Mouse (Mus musculus): Measurements from ENCODE around the gene Tmem150a. TPM values are rescaled to one million over a fixed set of nuclear protein-coding genes. Genes with fewer than 3 reads are reported as not detected.

Gene Tmem150a
- polyA plus RNA-seq, 1 experiment from 2014 or later = 11.7 TPM

- H3K4me1 ChIP-seq (replicated peaks; ENCODE audit: control insufficient read depth, insufficient read depth, low read length) = peaks cover 7% of the 10 kb centered on the region
- no peak overlapping the region for H3K27ac ChIP-seq (ENCODE audit: low read depth)
- DNase-seq (ENCODE audit: low spot score) = no peak
- peaks cover 20% of the 10 kb centered on the region for H3K36me3 ChIP-seq (ENCODE audit: control insufficient read depth, insufficient read depth, low read length)
- no peak for ATAC-seq (replicated peaks; ENCODE audit: low FRiP score, low TSS enrichment, low read depth)
- no peak overlapping the region for H3K4me2 ChIP-seq (ENCODE audit: low read length)
- no peak overlapping the region for H3K4me3 ChIP-seq (ENCODE audit: low read depth, low read length)
- H3K9me3 ChIP-seq (ENCODE audit: control insufficient read depth, low read length) = no peaks in the 10 kb centered on the region
- WGBS = 96% methylated on average over 7 of the region's 7 CpGs
- 0 out of 2 replicates have a peak, but pooled peaks cover 8% of the 10 kb centered on the region for H3K27me3 ChIP-seq (replicated peaks; ENCODE audit: control insufficient read depth, insufficient read depth, low read length)
- H3K9ac ChIP-seq (ENCODE audit: low read length) = no peak overlapping the region
Observed at GRCm38 (mm10) chr6:72383952-72384351, 28.7 kb downstream of the Tmem150a start.

GRCm38 (mm10) chr6:72385258-72385657 lies 30.0 kb downstream of the Tmem150a start:
- no peak overlapping the region for H3K4me2 ChIP-seq (ENCODE audit: low read length)
- peaks cover 12% of the 10 kb centered on the region for H3K4me1 ChIP-seq (replicated peaks; ENCODE audit: control insufficient read depth, insufficient read depth, low read length)
- DNase-seq (ENCODE audit: low spot score) = no peak
- no peak overlapping the region for H3K27ac ChIP-seq (ENCODE audit: low read depth)
- H3K27me3 ChIP-seq (replicated peaks; ENCODE audit: control insufficient read depth, insufficient read depth, low read length) = no peaks in the 10 kb centered on the region
- H3K36me3 ChIP-seq (ENCODE audit: control insufficient read depth, insufficient read depth, low read length) = peaks cover 20% of the 10 kb centered on the region
- H3K9me3 ChIP-seq (ENCODE audit: control insufficient read depth, low read length) = no peaks in the 10 kb centered on the region
- ATAC-seq (replicated peaks; ENCODE audit: low FRiP score, low TSS enrichment, low read depth) = no peak
- H3K9ac ChIP-seq (ENCODE audit: low read length) = no peak overlapping the region
- 87% methylated on average over 4 of the region's 4 CpGs for WGBS
- no peak overlapping the region for H3K4me3 ChIP-seq (ENCODE audit: low read depth, low read length)

- WGBS = 92% methylated on average over 2 of the region's 2 CpGs
- Histone ChIP-seq H3K4me1 (replicated peaks; ENCODE audit: control insufficient read depth, insufficient read depth, low read length) (peaks cover 14% of the 10 kb centered on the region), H3K9me3 (ENCODE audit: control insufficient read depth, low read length) (no peaks in the 10 kb centered on the region), H3K36me3 (ENCODE audit: control insufficient read depth, insufficient read depth, low read length) (peaks cover 20% of the 10 kb centered on the region), H3K9ac (ENCODE audit: low read length) (no peak overlapping the region), H3K4me3 (ENCODE audit: low read depth, low read length) (no peak overlapping the region), H3K4me2 (ENCODE audit: low read length) (no peak overlapping the region), H3K27me3 (replicated peaks; ENCODE audit: control insufficient read depth, insufficient read depth, low read length) (no peaks in the 10 kb centered on the region), H3K27ac (ENCODE audit: low read depth) (no peak overlapping the region)
- DNase-seq (ENCODE audit: low spot score) (no peak), ATAC-seq (replicated peaks; ENCODE audit: low FRiP score, low TSS enrichment, low read depth) (no peak)
Observed at GRCm38 (mm10) chr6:72386561-72386960, 31.3 kb downstream of the Tmem150a start.

- ATAC-seq (replicated peaks; ENCODE audit: low FRiP score, low TSS enrichment, low read depth) (no peak), DNase-seq (ENCODE audit: low spot score) (no peak)
- Histone ChIP-seq H3K9me3 (ENCODE audit: control insufficient read depth, low read length) (no peaks in the 10 kb centered on the region), H3K36me3 (ENCODE audit: control insufficient read depth, insufficient read depth, low read length) (peaks cover 20% of the 10 kb centered on the region), H3K27ac (ENCODE audit: low read depth) (no peak overlapping the region), H3K4me1 (replicated peaks; ENCODE audit: control insufficient read depth, insufficient read depth, low read length) (peaks cover 14% of the 10 kb centered on the region), H3K9ac (ENCODE audit: low read length) (no peak overlapping the region), H3K27me3 (replicated peaks; ENCODE audit: control insufficient read depth, insufficient read depth, low read length) (no peaks in the 10 kb centered on the region), H3K4me3 (ENCODE audit: low read depth, low read length) (no peak overlapping the region), H3K4me2 (ENCODE audit: low read length) (no peak overlapping the region)
- WGBS = 89% methylated on average over 3 of the region's 3 CpGs
Observed at GRCm38 (mm10) chr6:72387816-72388215, 32.6 kb downstream of the Tmem150a start.

DNA sequence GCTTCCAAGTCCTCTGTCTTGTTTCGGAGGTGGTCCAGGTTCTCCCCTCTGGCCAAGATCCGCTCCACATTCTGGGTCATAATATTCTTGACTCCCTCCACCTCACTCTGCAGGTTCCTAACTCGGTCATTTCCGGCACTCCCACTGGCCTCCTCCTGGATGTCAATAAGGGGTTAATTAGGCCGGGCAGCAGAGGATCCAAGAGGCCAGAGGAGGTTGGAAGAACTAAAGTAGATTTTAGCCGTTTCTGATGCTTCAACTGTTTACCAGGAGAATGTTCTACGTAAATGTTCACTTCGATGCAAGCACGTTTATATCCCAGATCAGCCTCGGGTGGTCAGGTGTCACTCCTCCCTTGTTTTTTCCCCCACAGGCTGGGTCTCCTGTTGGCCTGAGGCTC lies 33.0 kb downstream of the Tmem150a start:
- Histone ChIP-seq H3K9ac (ENCODE audit: low read length) (no peak overlapping the region), H3K9me3 (ENCODE audit: control insufficient read depth, low read length) (no peaks in the 10 kb centered on the region), H3K27ac (ENCODE audit: low read depth) (no peak overlapping the region), H3K4me2 (ENCODE audit: low read length) (0 out of 2 replicates have a peak overlapping the region, but pooled peaks have one; percentile 63), H3K36me3 (ENCODE audit: control insufficient read depth, insufficient read depth, low read length) (peaks cover 20% of the 10 kb centered on the region), H3K4me3 (ENCODE audit: low read depth, low read length) (no peak overlapping the region), H3K27me3 (replicated peaks; ENCODE audit: control insufficient read depth, insufficient read depth, low read length) (no peaks in the 10 kb centered on the region), H3K4me1 (replicated peaks; ENCODE audit: control insufficient read depth, insufficient read depth, low read length) (peaks cover 14% of the 10 kb centered on the region)
- 67% methylated on average over 10 of the region's 10 CpGs for WGBS
- no peak for ATAC-seq (replicated peaks; ENCODE audit: low FRiP score, low TSS enrichment, low read depth)
- no peak for DNase-seq (ENCODE audit: low spot score)

GRCm38 (mm10) chr6:72388791-72389329 lies 33.6 kb downstream of the Tmem150a start:
- 75% methylated on average over 6 of the region's 6 CpGs for WGBS
- H3K27ac ChIP-seq (ENCODE audit: low read depth) = peak overlapping the region; percentile 90
- H3K27me3 ChIP-seq (replicated peaks; ENCODE audit: control insufficient read depth, insufficient read depth, low read length) = no peaks in the 10 kb centered on the region
- no peaks in the 10 kb centered on the region for H3K9me3 ChIP-seq (ENCODE audit: control insufficient read depth, low read length)
- DNase-seq (ENCODE audit: low spot score) (no peak), ATAC-seq (replicated peaks; ENCODE audit: low FRiP score, low TSS enrichment, low read depth) (no peak)
- peak overlapping the region; percentile 52 for H3K4me3 ChIP-seq (ENCODE audit: low read depth, low read length)
- peaks cover 14% of the 10 kb centered on the region for H3K4me1 ChIP-seq (replicated peaks; ENCODE audit: control insufficient read depth, insufficient read depth, low read length)
- H3K4me2 ChIP-seq (ENCODE audit: low read length) = peak overlapping the region; percentile 63
- peak overlapping the region; percentile 64 for H3K9ac ChIP-seq (ENCODE audit: low read length)
- H3K36me3 ChIP-seq (ENCODE audit: control insufficient read depth, insufficient read depth, low read length) = peaks cover 20% of the 10 kb centered on the region

- WGBS = 17% methylated on average over 13 of the region's 13 CpGs
- Histone ChIP-seq H3K9ac (ENCODE audit: low read length) (peak overlapping the region; percentile 64), H3K9me3 (ENCODE audit: control insufficient read depth, low read length) (no peaks in the 10 kb centered on the region), H3K27ac (ENCODE audit: low read depth) (peak overlapping the region; percentile 90), H3K4me1 (replicated peaks; ENCODE audit: control insufficient read depth, insufficient read depth, low read length) (peaks cover 14% of the 10 kb centered on the region), H3K4me3 (ENCODE audit: low read depth, low read length) (peak overlapping the region; percentile 52), H3K27me3 (replicated peaks; ENCODE audit: control insufficient read depth, insufficient read depth, low read length) (no peaks in the 10 kb centered on the region), H3K4me2 (ENCODE audit: low read length) (peak overlapping the region; percentile 63), H3K36me3 (ENCODE audit: control insufficient read depth, insufficient read depth, low read length) (peaks cover 20% of the 10 kb centered on the region)
- DNase-seq (ENCODE audit: low spot score) = no peak
- ATAC-seq (replicated peaks; ENCODE audit: low FRiP score, low TSS enrichment, low read depth) = peak; percentile 25; the same call in 1 of the 2 replicates
Observed at GRCm38 (mm10) chr6:72389471-72389940, 34.3 kb downstream of the Tmem150a start.

DNA sequence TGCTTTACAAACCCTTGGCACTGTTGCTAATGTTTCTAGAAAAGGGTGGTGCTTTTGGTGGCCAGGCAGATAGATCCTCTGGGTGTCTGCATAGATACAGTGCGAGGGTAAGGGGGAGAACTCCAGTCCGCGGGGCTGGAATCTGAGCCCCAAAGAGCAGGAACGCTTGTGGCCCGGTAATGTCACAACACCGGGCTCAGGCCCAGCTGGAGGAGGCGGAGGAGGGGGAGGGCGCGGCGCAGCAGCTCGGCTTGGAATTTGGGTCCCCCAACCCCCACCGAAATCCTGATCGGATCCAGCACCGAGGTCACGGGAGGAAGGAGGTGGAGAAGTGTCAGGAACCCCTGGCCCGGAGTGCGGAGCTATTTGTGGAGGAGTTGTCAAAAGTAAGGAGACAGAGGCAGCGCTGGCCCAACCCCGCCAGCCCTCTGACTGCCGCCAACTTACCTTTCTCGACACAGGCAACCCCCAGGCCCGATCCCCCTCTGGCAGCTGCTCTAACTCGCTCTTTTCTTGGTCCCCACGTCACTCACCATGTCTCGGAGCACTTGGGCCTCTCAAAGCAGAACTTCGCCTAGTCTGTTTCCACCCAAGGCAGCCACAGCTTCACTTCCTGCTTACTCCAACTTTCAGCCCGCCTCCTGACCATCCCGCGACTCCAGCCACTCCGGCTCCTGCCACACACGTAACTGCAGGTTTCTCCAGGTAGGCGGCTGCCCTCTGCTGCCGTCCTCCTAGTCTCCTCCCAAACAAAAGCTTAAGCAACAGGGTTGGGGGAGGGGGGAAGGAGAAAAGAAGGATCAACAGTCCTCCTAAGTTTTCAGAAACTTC lies 34.9 kb downstream of the Tmem150a start, which contains the start of gene Vamp8:
TSS of gene Vamp8 (minus strand) at position 763 of the 831 bp plus-strand sequence.
- H3K4me1 ChIP-seq (replicated peaks; ENCODE audit: control insufficient read depth, insufficient read depth, low read length) = peaks cover 14% of the 10 kb centered on the region
- H3K9ac ChIP-seq (ENCODE audit: low read length) = peak within 1 kb of the TSS; percentile 64
- peak within 1 kb of the TSS; percentile 90 for H3K27ac ChIP-seq (ENCODE audit: low read depth)
- no peaks in the 10 kb centered on the region for H3K27me3 ChIP-seq (replicated peaks; ENCODE audit: control insufficient read depth, insufficient read depth, low read length)
- peaks cover 16% of the 10 kb centered on the region for H3K36me3 ChIP-seq (ENCODE audit: control insufficient read depth, insufficient read depth, low read length)
- WGBS = under 1% methylated on average over 31 of the region's 33 CpGs
- DNase-seq (ENCODE audit: low spot score) = peak; percentile 88
- no peaks in the 10 kb centered on the region for H3K9me3 ChIP-seq (ENCODE audit: control insufficient read depth, low read length)
- ATAC-seq (replicated peaks; ENCODE audit: low FRiP score, low TSS enrichment, low read depth) = peak; percentile 87
- peak within 1 kb of the TSS; percentile 52 for H3K4me3 ChIP-seq (ENCODE audit: low read depth, low read length)
- H3K4me2 ChIP-seq (ENCODE audit: low read length) = peak within 1 kb of the TSS; percentile 63

Data from intestine, embryonic 14.5 days (tissue).